Mouse (Mus musculus) neural tube, embryonic 12.5 days (tissue): Measurements from ENCODE around the gene Gje1. TPM values are rescaled to one million over a fixed set of nuclear protein-coding genes. Genes with fewer than 3 reads are reported as not detected.

Experiments used
- ATAC-seq: fragments of 200-750 bp; cut with Nextera tagmentation; 2 replicates; pipeline ENCODE4 v1.8.0; 2017; ENCODE audit warnings: low read depth, mild to moderate bottlenecking, moderate TSS enrichment, moderate library complexity; ENCODE audit not compliant: low FRiP score
- H3K27ac ChIP-seq: fragments of 300-500 bp; sonication (generic); 2 replicates; pipeline ENCODE4 v1.5.1; 2016
- H3K27me3 ChIP-seq: fragments of 300-500 bp; sonication (generic); replicated peaks from 2 replicates; pipeline ENCODE4 v1.6.1; 2016; ENCODE audit warnings: mild to moderate bottlenecking
- H3K36me3 ChIP-seq: fragments of 300-500 bp; sonication (generic); 2 replicates; pipeline ENCODE4 v1.6.1; 2016; ENCODE audit warnings: mild to moderate bottlenecking
- H3K4me1 ChIP-seq: fragments of 300-500 bp; sonication (generic); 2 replicates; pipeline ENCODE4 v1.6.1; 2016
- H3K4me2 ChIP-seq: fragments of 300-500 bp; sonication (generic); replicated peaks from 2 replicates; pipeline ENCODE4 v1.6.1; 2016; ENCODE audit warnings: mild to moderate bottlenecking
- H3K4me3 ChIP-seq: fragments of 300-500 bp; sonication (generic); 2 replicates; pipeline ENCODE4 v1.5.1; 2016
- H3K9ac ChIP-seq: fragments of 300-500 bp; sonication (generic); 2 replicates; pipeline ENCODE4 v1.6.1; 2016; ENCODE audit warnings: mild to moderate bottlenecking
- H3K9me3 ChIP-seq: fragments of 300-500 bp; sonication (generic); 2 replicates; pipeline ENCODE4 v1.6.1; 2016; ENCODE audit warnings: mild to moderate bottlenecking
- WGBS: fragments of 180-500 bp; shearing (Covaris S2); methylation state at CpG from one replicate; pipeline ENCODE4 v1.1.7; 2016; 5-methylcytosine and 5-hydroxymethylcytosine counted together
- polyA plus RNA-seq: library from polyadenylated mRNA; unstranded; fragments of >200 nt; fragmentation: Nextera tagmentation; extraction: Ambion mirVana; gene quantifications from 2 replicates; pipeline ENCODE4 v1.2.1, GENCODE M21; 2016

Gje1 gene
- polyA plus RNA-seq, 1 experiment from 2014 or later: not detected

GRCm38 (mm10) chr10:14666147-14666546, 51.9 kb downstream of the Gje1 start:
- Histone ChIP-seq H3K9me3 (no peaks in the 10 kb centered on the region), H3K4me1 (no peaks in the 10 kb centered on the region), H3K27me3 (no peaks in the 10 kb centered on the region), H3K9ac (no peak overlapping the region), H3K4me3 (no peak overlapping the region), H3K36me3 (peaks cover 36% of the 10 kb centered on the region), H3K27ac (no peak overlapping the region), H3K4me2 (no peak overlapping the region)
- no peak for ATAC-seq
- 97% methylated on average over 2 of the region's 2 CpGs for WGBS

Other genes with a start within 250 kb of the Gje1 start
- 6.8 and 6.9 TPM in 2 replicates for gene Adgrg6, start 172.6 kb downstream of the Gje1 start, polyA plus RNA-seq
- 193 and 213 TPM in 2 replicates for gene Vta1, start 12.7 kb downstream of the Gje1 start, polyA plus RNA-seq
- gene Nmbr, start 12.6 kb downstream of the Gje1 start, polyA plus RNA-seq: 0.30 and 0.40 TPM in 2 replicates